Mouse (Mus musculus) cerebellum, adult 2 months (tissue): Measurements from ENCODE around the gene Ankrd17.

ENCODE experiments used
- CTCF ChIP-seq: fragments of 200-500 bp; IDR thresholded peaks from 2 replicates; pipeline ENCODE4 v1.5.1; 2011; ENCODE audit warnings: low read depth, mild to moderate bottlenecking, control low read depth, low read length, moderate library complexity, borderline replicate concordance; ENCODE audit not compliant: insufficient read depth
- POLR2A ChIP-seq: fragments of 200-500 bp; IDR thresholded peaks from 2 replicates; pipeline ENCODE4 v1.6.1; 2011; ENCODE audit warnings: low read length, control low read depth, borderline replicate concordance; ENCODE audit not compliant: insufficient read depth

- TF ChIP-seq POLR2A (no peak), CTCF (no peak)
Measured at GRCm38 (mm10) chr5:90332478-90332877, 33.9 kb downstream of the Ankrd17 start.
